Mouse (Mus musculus): ENCODE data around the gene Tspan17. TPM values are rescaled to one million over a fixed set of nuclear protein-coding genes. Genes with fewer than 3 reads are reported as not detected.

Gene Tspan17
- total RNA-seq, 2 experiments from 2014 or later = 14.2 to 18.0 TPM

GRCm38 (mm10) chr13:54805134-54805838 is 16.1 kb downstream of the Tspan17 start:
- DNase-seq = no peak

DNA sequence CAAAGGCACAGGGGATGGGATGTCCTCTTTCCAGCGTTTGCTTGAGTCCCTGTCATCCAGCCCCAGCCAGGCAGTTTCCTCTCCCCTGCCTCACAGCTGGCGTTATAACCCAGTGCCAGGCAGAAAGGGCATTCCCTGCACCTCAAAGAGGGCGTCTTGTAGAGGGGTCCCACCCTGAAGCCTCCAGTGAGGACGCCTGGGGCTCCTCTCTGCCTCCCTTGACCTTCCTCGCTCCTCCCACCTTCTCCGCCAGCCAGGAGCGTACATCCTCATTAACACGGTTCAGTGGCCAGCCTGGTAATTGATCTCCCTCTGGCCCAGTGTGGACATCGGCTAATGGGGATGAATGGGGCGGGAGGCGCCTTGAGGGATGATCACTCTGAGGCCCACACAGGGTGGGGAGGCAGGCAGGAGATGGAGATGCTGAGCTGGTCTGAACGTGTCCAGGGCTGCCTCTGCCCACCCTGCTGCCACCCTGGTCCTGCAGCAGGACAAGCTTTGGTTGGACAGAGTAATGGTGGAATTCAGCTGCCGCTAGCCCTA is 17.3 kb downstream of the Tspan17 start:
- no peak for DNase-seq

GRCm38 (mm10) chr13:54808067-54808466 is 18.9 kb downstream of the Tspan17 start:
- no peak for DNase-seq

- no peak for DNase-seq
These were observed 22.3 kb downstream of the Tspan17 start for GRCm38 (mm10) chr13:54811476-54811875.

- DNase-seq = no peak
These were observed 24.2 kb downstream of the Tspan17 start for GRCm38 (mm10) chr13:54813381-54813780.

DNA sequence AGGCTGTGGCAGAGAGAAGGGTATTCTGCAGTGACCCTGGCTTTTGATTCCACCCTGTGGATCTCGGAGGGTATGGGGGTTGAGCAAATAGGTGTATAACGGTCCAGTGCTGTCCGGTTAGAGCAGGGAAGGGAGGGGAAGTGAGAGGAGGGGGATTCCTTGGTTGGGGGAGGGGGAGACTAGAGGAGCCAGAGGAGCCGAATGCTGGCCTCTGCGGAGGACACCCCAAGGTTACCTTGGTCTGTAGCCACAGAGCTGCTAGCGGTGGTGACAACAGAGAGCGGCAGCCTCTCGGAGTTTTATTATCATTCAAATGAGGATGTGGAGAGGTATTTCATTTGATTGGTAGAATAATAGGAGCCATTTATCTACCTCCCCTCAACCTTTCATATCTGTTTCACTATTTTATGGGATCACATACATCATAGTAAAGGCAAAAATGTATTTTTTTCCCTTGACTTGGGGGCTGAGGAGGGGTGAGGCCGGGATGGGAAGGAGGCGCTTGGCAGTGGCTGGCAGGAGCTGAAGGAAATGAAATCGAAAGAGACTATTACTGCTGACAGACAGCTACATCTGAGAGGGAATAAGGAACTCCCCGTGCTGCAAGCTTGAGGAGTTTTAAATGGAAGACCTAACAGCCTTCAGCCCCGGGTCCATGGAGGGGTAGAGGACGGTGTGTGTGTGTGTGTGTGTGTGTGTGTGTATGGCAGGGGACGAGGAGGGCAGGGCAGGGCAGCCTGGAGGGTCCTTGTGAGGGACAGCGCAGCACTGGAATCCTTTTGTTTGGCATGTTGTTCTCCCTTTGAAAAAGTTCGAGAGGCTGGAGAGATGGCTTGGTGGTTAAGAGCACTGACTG is 29.4 kb downstream of the Tspan17 start:
- DNase-seq = no peak

- no peak for DNase-seq
These were observed 31.9 kb downstream of the Tspan17 start for GRCm38 (mm10) chr13:54821106-54821505.

DNA sequence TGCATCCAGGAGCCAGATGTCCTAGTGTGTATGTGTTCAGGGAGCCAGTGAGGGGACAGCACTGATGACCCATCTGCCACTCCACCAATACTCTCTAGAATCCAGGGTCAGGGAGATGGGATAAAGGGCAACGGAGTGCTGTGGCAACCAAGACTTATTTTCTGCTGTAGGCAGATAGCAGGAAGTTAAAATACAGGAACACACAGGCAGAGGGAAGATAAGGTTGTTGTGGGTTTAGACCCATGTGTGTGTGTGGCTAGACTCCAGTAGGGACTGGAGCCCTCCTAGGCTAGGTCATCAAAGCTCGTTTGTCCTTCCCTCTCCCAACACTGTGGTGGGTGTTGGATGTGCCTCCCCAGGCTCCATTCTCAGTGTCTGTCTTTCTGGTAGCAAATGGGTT is 32.8 kb downstream of the Tspan17 start:
- no peak for DNase-seq

- peak; percentile 30 for DNase-seq
These were observed 35.1 kb downstream of the Tspan17 start for GRCm38 (mm10) chr13:54824111-54824931.

- no peak for DNase-seq
These were observed 38.8 kb downstream of the Tspan17 start for GRCm38 (mm10) chr13:54827992-54828391.

DNA sequence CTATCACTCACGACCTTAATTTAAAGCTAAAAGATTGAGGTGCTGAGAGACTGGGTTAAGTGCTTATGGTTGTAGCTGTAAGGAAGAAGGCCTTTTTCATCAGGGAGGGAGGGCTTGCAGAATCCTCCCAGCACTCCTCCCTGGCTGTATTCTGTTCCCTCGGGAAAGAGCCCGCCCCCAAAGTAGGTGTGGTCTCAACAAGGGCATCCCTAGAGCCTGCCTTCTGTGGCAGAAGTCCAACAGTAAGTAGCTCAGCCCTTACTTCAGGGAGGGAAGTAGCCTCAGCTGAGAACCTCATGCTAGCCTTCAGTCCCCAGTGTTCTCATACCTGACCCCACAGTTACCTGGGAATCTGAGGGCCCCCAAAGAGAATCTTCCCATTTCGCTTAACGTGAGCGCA is 39.3 kb downstream of the Tspan17 start:
- DNase-seq = no peak

GRCm38 (mm10) chr13:54829450-54829849 is 40.3 kb downstream of the Tspan17 start:
- DNase-seq = no peak

GRCm38 (mm10) chr13:54836351-54837030 is 47.3 kb downstream of the Tspan17 start:
- no peak for DNase-seq

DNA sequence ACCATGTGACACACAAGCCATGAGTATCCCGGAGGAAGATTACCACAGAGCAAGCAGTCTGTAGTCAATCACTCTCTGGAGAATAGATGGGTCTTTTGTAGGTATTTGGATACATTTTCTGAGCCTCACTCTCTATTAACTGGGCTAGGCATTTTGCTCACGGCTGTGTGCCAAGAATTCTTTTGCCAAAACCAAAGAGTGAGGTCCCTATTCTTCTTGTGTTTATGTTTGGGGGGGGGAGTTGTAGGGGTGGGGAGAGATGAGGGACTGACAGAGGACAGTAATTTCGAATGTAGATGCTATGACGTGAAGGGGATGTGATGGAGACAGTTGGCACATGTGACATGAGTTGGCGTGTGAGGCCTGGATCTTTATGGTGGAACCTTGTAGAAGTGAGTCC is 47.9 kb downstream of the Tspan17 start:
- DNase-seq = no peak

DNA sequence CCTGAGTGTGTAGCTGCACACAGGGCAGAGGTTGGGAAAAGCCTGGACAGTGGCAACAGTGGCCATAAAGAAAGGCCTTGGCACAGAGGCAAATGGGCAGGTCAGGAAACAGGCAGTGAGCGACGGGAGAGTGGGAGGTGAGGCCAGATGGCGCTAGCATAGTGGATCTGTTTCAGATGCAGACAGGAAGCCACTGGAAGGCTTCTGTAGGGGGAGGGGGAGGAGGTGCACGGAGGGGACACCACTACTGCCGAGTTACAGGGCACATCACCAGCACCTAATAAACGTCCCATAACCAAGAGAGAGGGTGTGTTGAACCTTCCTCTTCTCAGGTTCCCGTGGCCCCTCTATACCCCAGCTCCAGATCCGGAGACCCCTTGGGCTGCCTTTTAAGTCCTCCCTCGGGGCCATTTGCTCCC is 48.3 kb downstream of the Tspan17 start:
- no peak for DNase-seq

- no peak for DNase-seq
These were observed 49.4 kb downstream of the Tspan17 start for GRCm38 (mm10) chr13:54838540-54838939.

DNA sequence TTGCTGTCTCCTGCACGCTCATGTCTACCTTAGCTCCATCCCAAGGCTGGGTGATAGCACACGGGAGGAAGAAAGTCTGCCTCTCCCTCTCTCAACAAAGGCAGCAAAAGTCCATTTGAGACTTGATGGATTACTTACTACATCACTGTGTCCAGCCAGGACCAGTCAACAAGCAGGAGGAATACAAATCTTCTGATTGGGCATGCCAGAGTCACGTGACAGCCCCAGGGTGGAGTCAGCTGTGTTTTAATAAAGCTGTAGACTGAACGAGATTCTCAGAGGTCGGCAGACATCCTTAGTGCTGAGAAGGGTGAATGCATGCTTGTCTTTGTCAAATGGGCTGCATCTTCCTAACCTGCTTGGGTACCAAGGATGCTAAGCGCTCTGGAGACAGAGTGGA is 50.0 kb downstream of the Tspan17 start:
- DNase-seq = no peak

GRCm38 (mm10) chr13:54844579-54844978 is 55.4 kb downstream of the Tspan17 start:
- no peak for DNase-seq

All from gastrocnemius, postnatal 25 days (tissue).